Mouse (Mus musculus) cerebellum, adult 2 months (tissue): ENCODE measurements around the gene Tjp1. TPM values are rescaled to one million over a fixed set of nuclear protein-coding genes. Genes with fewer than 3 reads are reported as not detected.

ENCODE experiments used
- DNase-seq, 2 experiments: peaks; one replicate each; pipeline ENCODE4 v3.0.0; 2021
- H3K27ac ChIP-seq: fragments of 200-500 bp; 2 replicates; pipeline ENCODE4 v1.5.1; 2012; ENCODE audit warnings: low read length, control low read depth, inconsistent platforms; ENCODE audit not compliant: insufficient read depth
- H3K27me3 ChIP-seq: fragments of 200-500 bp; 2 replicates; pipeline ENCODE4 v1.6.1; 2012; ENCODE audit warnings: inconsistent platforms, mild to moderate bottlenecking, low read length, moderate library complexity; ENCODE audit not compliant: control insufficient read depth, insufficient read depth
- H3K4me1 ChIP-seq: fragments of 200-500 bp; 2 replicates; pipeline ENCODE4 v1.6.1; 2011; ENCODE audit warnings: low read length; ENCODE audit not compliant: control insufficient read depth, insufficient read depth
- H3K4me3 ChIP-seq: fragments of 200-500 bp; replicated peaks from 2 replicates; pipeline ENCODE3; 2011; ENCODE audit warnings: mild to moderate bottlenecking, low read depth, low read length, control low read depth; ENCODE audit not compliant: insufficient read depth
- CTCF ChIP-seq: fragments of 200-500 bp; IDR thresholded peaks from 2 replicates; pipeline ENCODE4 v1.5.1; 2011; ENCODE audit warnings: low read depth, mild to moderate bottlenecking, control low read depth, low read length, moderate library complexity, borderline replicate concordance; ENCODE audit not compliant: insufficient read depth
- POLR2A ChIP-seq: fragments of 200-500 bp; IDR thresholded peaks from 2 replicates; pipeline ENCODE4 v1.6.1; 2011; ENCODE audit warnings: low read length, control low read depth, borderline replicate concordance; ENCODE audit not compliant: insufficient read depth
- WGBS: fragments of 180-500 bp; shearing (Covaris S2); methylation state at CpG from one replicate; pipeline ENCODE4 v1.1.7; 2018; 5-methylcytosine and 5-hydroxymethylcytosine counted together
- polyA plus RNA-seq: library from polyadenylated mRNA; depleted of rRNA; stranded (reverse); fragments of >200 nt; gene quantifications from 2 replicates; pipeline ENCODE4 v1.2.3, GENCODE M21; 2012

Gene Tjp1
- polyA plus RNA-seq, 1 experiment: 44.3 TPM

GRCm38 (mm10) chr7:65466137-65466536 lies 61.4 kb downstream of the Tjp1 start:
- WGBS: 65% methylated on average over 11 of the region's 11 CpGs
- Histone ChIP-seq H3K27me3 (no peaks in the 10 kb centered on the region; the same call in 1 of the 2 replicates), H3K4me3 (no peak overlapping the region), H3K27ac (no peak overlapping the region), H3K4me1 (no peaks in the 10 kb centered on the region)
- DNase-seq: no peak
- TF ChIP-seq CTCF (no peak), POLR2A (no peak)

- no peak for DNase-seq
- Histone ChIP-seq H3K27me3 (no peaks in the 10 kb centered on the region), H3K27ac (no peak overlapping the region), H3K4me1 (no peaks in the 10 kb centered on the region), H3K4me3 (no peak overlapping the region)
- WGBS: 85% methylated on average over 3 of the region's 3 CpGs
- TF ChIP-seq POLR2A: no peak
- TF ChIP-seq CTCF: no peak
These were observed 63.0 kb downstream of the Tjp1 start for GRCm38 (mm10) chr7:65464518-65465037.

- Histone ChIP-seq H3K27ac (no peak overlapping the region), H3K4me1 (no peaks in the 10 kb centered on the region), H3K27me3 (no peaks in the 10 kb centered on the region), H3K4me3 (no peak overlapping the region)
- 68% methylated on average over 4 of the region's 4 CpGs for WGBS
- no peak for DNase-seq
- no peak for TF ChIP-seq POLR2A
- TF ChIP-seq CTCF: no peak
These were observed 64.1 kb downstream of the Tjp1 start for GRCm38 (mm10) chr7:65463438-65463837.

GRCm38 (mm10) chr7:65461412-65461811 lies 66.2 kb downstream of the Tjp1 start:
- peak in 1 of 2 experiments; percentile 10 for DNase-seq
- no peak for TF ChIP-seq CTCF
- no peak for TF ChIP-seq POLR2A
- WGBS: 0% methylated on average over 1 of the region's 1 CpGs
- no peaks in the 10 kb centered on the region for H3K4me1 ChIP-seq
- no peak overlapping the region for H3K27ac ChIP-seq
- H3K4me3 ChIP-seq: no peak overlapping the region
- no peaks in the 10 kb centered on the region for H3K27me3 ChIP-seq

- no peak overlapping the region for H3K4me3 ChIP-seq
- DNase-seq: no peak
- H3K4me1 ChIP-seq: no peaks in the 10 kb centered on the region
- no peak overlapping the region for H3K27ac ChIP-seq
- 90% methylated on average over 3 of the region's 3 CpGs for WGBS
- H3K27me3 ChIP-seq: no peaks in the 10 kb centered on the region
- TF ChIP-seq POLR2A: no peak
- no peak for TF ChIP-seq CTCF
These were observed 67.4 kb downstream of the Tjp1 start for GRCm38 (mm10) chr7:65460196-65460595.

GRCm38 (mm10) chr7:65456031-65456430 lies 71.5 kb downstream of the Tjp1 start:
- Histone ChIP-seq H3K27ac (no peak overlapping the region), H3K4me3 (no peak overlapping the region), H3K4me1 (no peaks in the 10 kb centered on the region), H3K27me3 (no peaks in the 10 kb centered on the region)
- DNase-seq: no peak
- WGBS: 54% methylated on average over 2 of the region's 2 CpGs
- no peak for TF ChIP-seq CTCF

- TF ChIP-seq POLR2A: no peak
- TF ChIP-seq CTCF: no peak
- Histone ChIP-seq H3K27me3 (no peaks in the 10 kb centered on the region), H3K27ac (no peak overlapping the region), H3K4me1 (no peaks in the 10 kb centered on the region), H3K4me3 (no peak overlapping the region)
- 94% methylated on average over 3 of the region's 3 CpGs for WGBS
- no peak for DNase-seq
These were observed 72.4 kb downstream of the Tjp1 start for GRCm38 (mm10) chr7:65455208-65455607.

GRCm38 (mm10) chr7:65454269-65454668 lies 73.3 kb downstream of the Tjp1 start:
- H3K27me3 ChIP-seq: no peaks in the 10 kb centered on the region
- TF ChIP-seq CTCF (no peak), POLR2A (no peak)
- DNase-seq: peak in 1 of 2 experiments; percentile 16
- no peak overlapping the region for H3K4me3 ChIP-seq
- no peak overlapping the region for H3K27ac ChIP-seq
- WGBS: 33% methylated on average over 3 of the region's 3 CpGs
- H3K4me1 ChIP-seq: no peaks in the 10 kb centered on the region
